Mouse (Mus musculus) sigmoid colon, adult 10 weeks (tissue): ENCODE results near the gene Fdxacb1. TPM values are rescaled to one million over a fixed set of nuclear protein-coding genes. Genes with fewer than 3 reads are reported as not detected.

ENCODE experiments used
- polyA plus RNA-seq: library from polyadenylated mRNA; stranded (reverse); fragments of 350-450 nt; fragmentation: Illumina TruSeq; extraction: RNeasy Lipid Tissue Mini Kit (QIAGEN cat#74804); gene quantifications from one replicate; pipeline ENCODE4 v1.2.3, GENCODE M21; 2014; ENCODE audit warnings: low read depth, low replicate concordance

Fdxacb1 gene
- 8.9 TPM for polyA plus RNA-seq

DNA sequence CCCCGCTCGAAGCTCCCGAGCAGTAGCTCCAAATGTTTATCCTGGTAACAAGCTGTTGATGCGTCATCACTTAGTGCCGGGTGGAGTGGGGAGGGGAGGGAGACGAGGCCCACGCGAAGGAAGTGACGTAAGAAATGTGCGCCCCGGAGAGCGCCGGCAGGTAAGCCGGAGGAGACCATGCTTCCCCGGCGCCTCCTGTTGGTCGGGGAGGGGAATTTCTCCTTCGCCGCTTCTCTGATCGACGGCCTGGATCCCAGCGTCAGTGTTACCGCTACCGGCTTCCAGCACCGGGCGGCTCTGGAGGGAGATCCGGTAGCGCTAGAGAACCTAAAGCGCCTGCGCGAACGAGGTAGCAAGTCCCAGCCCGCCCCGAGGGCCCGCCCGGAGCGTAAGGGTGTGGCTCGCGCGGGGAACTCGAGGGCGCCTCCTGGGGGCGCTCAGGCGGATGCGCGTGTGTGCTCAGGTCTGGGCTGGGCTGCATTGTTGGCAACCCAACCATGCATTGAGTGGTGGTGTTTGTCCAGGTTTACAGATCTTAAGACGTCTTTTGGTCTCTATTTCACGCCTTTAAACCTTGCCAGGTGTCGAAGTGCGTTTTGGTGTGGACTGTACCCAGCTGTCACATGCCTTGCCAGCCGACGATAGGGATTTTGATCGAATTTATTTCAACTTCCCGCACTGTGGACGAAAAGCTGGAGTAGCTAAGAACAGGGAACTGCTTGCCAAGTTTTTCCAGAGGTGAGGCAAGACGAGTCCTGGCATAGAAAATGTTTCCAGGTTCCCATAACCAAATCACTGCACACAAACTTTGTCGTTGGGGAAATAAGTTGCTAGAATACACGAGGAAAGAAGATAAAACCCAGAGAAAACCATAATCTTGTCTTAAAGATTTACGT is at the start of gene Fdxacb1:
Gene Fdxacb1, plus strand, starts transcription at position 130 of the 896 bp plus-strand sequence.

GRCm38 (mm10) chr9:50738914-50739870 is 28.8 kb upstream of the Fdxacb1 start, which contains the start of gene Dixdc1:
TSS of gene Dixdc1 (minus strand) at chr9:50739517.

GRCm38 (mm10) chr9:50746214-50746677 is 21.8 kb upstream of the Fdxacb1 start, which contains the start of gene 2310030G06Rik:
TSS of gene 2310030G06Rik (minus strand) at chr9:50746536.

DNA sequence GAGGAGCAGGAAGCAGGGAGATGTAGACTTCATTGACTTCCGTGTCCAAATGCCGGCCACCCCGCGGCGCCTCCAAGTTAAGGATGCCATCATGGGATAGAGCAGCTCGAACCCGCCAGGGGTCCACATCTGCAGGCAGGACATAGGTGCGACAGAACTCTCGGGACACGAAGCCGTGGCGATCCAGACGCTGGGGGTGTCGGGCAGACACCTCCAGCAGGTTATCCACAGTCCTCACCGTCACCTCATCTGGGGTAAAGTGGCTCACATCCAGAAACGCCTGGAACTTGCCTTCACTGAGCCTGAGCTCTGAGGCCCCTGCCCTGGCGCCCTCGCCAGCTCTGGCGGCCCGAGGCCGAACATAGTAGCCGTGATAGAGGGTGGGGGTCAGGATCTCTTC is 16.7 kb upstream of the Fdxacb1 start, which contains the start of gene Cryab:
Gene Cryab, plus strand, starts transcription at position 3 of the 400 bp plus-strand sequence.

DNA sequence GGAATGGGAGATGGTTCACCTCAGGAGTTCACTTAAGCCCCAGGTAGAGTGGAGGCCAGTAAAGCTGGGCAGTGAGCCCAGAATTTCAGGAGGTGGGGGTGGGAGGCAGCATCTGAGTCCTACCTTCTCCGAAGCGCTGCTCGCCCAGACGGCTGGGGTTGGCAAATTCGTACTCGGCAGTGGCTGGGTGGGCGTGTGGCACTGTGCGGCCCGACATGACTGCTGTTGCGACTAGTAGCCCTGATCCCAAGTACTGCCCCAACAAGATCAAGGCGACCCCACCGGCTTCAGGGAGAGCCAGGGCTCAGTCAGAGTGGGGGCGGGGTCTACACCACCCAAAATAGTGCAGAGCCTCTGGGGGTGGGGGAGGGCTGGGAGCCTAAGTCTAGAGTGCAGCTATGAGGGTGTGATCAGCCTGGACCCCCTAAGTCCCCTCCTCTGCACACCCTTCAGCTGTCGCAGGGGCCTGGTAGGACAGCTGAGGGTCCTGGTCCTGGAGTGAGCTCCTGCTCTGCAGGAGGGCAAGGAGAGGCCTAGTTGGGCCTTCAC is 15.9 kb upstream of the Fdxacb1 start, which contains the start of gene Hspb2:
Gene Hspb2, minus strand, starts transcription at position 301 of the 549 bp plus-strand sequence.

DNA sequence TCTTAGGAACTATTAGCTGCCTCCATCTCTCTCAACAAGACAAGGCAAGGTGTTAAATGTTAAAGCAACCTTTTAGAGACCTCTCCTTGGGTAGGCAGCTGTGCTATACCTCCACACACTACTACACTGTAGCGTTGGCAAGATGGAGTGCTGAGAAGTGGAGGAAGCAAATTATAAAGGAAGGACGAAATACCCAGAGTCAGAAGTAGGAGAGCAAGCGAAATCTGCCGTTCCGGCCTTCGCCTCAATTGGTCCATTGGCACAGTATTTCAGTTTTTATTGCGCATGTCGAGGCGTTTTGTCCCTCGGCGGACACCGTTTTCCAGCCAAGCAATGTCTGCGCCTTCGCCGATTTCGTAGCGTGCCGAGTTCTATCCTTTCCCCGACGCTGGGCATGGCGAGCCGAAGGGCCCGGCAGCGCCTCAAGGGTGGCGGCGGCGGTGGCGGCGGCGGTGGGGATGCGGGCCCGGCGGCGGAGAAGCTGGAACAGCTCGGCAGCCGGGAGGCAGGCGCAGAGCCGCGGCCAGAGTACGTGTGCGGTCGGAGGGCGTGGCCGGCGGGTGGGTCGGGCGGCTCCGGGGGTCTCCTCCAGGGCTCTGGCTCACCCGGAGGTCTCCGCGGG is 7.1 kb downstream of the Fdxacb1 start, which contains the start of the genes Alg9 and 1110032A03Rik:
Gene Alg9, plus strand, starts transcription at position 29 of the 622 bp plus-strand sequence.
Gene 1110032A03Rik, minus strand, starts transcription at position 530 of the 622 bp plus-strand sequence.

Other genes with a start within 250 kb of the Fdxacb1 start
- 200 TPM for gene Pts, start 239.5 kb upstream of the Fdxacb1 start, polyA plus RNA-seq
- 1,164 TPM for gene Il18, start 213.4 kb upstream of the Fdxacb1 start, polyA plus RNA-seq
- gene Bco2, start 213.1 kb upstream of the Fdxacb1 start, polyA plus RNA-seq, result 25.0 TPM
- gene Tex12, start 206.9 kb upstream of the Fdxacb1 start, polyA plus RNA-seq, result 13.9 TPM
- gene Sdhd, start 164.4 kb upstream of the Fdxacb1 start, polyA plus RNA-seq, result 374 TPM
- 88.6 TPM for gene Timm8b, start 164.3 kb upstream of the Fdxacb1 start, polyA plus RNA-seq
- 4.5 TPM for gene Pih1d2, start 150.9 kb upstream of the Fdxacb1 start, polyA plus RNA-seq
- gene Nkapd1, start 150.8 kb upstream of the Fdxacb1 start, polyA plus RNA-seq, result 123 TPM
- gene Dlat, start 108.5 kb upstream of the Fdxacb1 start, polyA plus RNA-seq, result 118 TPM
- gene Dixdc1, start 28.7 kb upstream of the Fdxacb1 start, polyA plus RNA-seq, result 22.0 TPM
- gene 2310030G06Rik, start 21.7 kb upstream of the Fdxacb1 start, polyA plus RNA-seq, result 44.2 TPM
- 10.2 TPM for gene Cryab, start 16.9 kb upstream of the Fdxacb1 start, polyA plus RNA-seq
- not detected for gene Hspb2, start 15.9 kb upstream of the Fdxacb1 start, polyA plus RNA-seq
- gene Alg9, start 6.8 kb downstream of the Fdxacb1 start, polyA plus RNA-seq, result 10.8 TPM
- gene 1110032A03Rik, start 7.3 kb downstream of the Fdxacb1 start, polyA plus RNA-seq, result 94.8 TPM
- 29.4 TPM for gene Ppp2r1b, start 77.1 kb downstream of the Fdxacb1 start, polyA plus RNA-seq
- 22.6 TPM for gene Sik2, start 240.8 kb downstream of the Fdxacb1 start, polyA plus RNA-seq